Mouse (Mus musculus) urinary bladder, adult 2 months (tissue): ENCODE results near the gene Ccl8. TPM values are rescaled to one million over a fixed set of nuclear protein-coding genes. Genes with fewer than 3 reads are reported as not detected.

Experiments
- DNase-seq: peaks from one replicate; pipeline ENCODE4 v3.0.0; 2022; ENCODE audit warnings: low spot score
- polyA plus RNA-seq: library from polyadenylated mRNA; depleted of rRNA; stranded (reverse); fragments of >200 nt; gene quantifications from 2 replicates; pipeline ENCODE4 v1.2.3, GENCODE M21; 2012; rRNA removed

Ccl8 gene
- 42.3 and 62.3 TPM in 2 replicates for polyA plus RNA-seq

DNA sequence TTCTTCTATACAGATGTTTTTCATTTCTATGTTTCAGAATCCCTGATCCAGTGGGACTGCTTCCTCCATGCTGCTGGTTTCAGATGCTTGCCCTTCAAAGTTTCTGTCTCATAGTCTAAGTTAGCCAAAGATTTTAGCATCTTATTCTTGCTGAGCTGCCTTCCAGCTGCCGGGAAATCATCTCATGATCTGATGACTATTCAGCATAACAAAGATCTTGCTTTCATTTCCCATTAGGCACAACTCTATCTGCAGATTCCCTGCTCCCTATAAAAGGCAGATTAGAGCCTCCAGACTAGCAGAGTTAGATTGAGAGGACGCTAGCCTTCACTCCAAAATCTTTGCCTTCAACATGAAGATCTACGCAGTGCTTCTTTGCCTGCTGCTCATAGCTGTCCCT lies at the start of gene Ccl8:
TSS of gene Ccl8 (plus strand) at position 301 of the 400 bp plus-strand sequence.
- no peak for DNase-seq

- DNase-seq, result no peak
These were observed 47.9 kb upstream of the Ccl8 start for GRCm38 (mm10) chr11:82066953-82067571.

- DNase-seq, result no peak
These were observed 43.9 kb upstream of the Ccl8 start for GRCm38 (mm10) chr11:82071076-82071475.

DNA sequence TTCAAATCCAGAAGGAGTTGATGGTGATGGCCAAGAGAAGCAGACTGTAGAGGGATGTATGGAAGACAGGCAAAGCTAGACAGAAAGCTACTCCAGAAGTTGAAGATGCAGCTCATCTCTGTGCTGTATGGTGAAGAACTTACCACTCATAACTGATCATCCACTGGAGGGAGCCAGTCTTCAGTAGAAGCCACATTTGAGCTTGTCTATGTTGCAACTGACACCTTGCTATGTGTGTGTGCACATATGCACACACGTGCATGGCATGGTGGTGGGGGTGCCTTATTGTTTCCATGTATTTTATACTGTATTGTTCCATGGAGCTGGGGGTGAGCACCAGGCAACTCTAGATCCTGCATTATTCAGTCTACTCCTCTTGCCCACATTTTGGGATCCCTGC lies 42.6 kb upstream of the Ccl8 start:
- DNase-seq, result no peak

DNA sequence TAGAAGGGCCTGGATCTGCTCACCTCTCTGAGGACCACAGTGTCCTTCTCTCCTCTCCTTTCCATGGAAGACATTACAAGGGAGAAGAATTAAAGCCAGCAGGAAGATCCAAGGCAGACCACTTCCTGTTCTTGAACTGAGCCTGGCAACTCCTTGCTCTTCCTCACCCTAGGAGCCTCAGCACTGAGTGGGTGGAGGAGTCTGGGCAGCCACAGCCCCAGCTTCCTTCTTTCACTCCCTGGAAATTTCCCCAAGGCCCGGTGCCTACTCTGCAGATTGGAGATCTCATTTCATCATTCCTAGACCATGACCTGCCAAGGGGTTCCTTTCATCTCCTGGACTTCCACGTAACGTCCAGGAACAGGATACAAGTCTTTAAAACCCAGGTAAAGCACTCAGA lies 42.0 kb upstream of the Ccl8 start:
- DNase-seq, result no peak

GRCm38 (mm10) chr11:82073686-82074085 lies 41.3 kb upstream of the Ccl8 start:
- DNase-seq, result no peak

DNA sequence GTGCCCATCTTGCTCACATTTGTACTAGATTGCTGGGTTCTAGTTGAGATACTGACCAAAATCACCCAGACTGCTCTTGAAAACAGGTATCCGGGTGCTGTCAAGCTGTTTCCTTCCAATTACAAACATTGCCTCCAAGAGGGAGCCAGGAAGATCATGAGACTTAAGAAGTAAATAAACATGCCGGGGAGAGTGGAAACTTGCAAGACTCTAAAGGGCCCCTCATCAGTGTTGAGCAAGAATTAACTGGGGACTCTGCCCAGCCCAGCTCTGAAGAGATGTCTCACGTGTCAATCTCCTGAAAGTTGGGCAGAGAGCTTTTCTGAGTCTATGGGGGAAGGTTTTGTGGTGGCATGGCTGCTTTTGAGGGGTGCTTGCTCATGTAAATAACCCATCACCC lies 38.0 kb upstream of the Ccl8 start:
- no peak for DNase-seq

DNA sequence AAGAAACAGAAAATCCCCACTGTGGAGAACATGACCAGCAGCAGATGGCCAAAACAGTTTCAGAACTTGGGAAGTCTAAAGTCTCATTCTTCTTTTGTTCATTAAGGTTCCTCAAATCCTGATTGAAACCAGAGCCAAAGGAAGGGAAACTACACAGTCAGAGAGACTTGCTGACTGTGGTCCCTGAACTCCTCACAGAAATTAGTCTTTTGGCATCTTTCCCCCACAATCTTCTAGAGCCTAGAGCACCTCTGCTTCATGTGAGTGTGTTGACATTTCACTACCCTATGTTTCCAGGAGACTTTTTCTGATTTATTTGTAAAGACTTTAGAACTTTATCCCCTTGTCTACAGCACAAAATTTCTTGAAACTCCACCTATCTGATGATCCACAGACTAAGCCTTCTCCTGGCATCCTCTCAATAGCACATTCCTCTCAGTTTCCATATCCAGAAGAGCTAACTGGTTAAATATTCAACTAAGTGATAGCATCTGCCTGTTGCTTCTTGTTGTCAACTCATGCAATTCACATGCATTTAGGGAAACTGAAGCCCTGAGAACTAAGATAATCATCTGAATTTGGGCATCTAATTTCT lies 36.8 kb upstream of the Ccl8 start:
- DNase-seq, result no peak

DNA sequence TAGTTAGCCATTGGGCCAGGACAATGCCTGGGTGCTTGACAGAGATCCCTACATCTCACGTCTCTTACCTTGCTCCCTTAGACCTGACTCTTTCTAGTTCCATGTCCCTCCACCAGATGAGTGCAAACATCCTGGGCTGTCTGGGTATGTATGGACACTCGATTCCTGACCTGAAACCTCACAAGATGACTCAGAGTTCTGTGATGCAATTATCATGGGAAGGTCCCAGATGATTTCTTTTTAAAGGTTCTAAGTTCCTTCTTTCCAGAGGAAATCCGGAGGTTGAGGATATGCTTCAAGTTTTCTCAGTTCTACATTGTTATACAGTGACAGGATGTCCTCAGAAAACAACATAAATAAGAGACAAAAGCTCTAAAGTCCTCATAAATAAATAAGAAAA lies 34.1 kb upstream of the Ccl8 start:
- no peak for DNase-seq

DNA sequence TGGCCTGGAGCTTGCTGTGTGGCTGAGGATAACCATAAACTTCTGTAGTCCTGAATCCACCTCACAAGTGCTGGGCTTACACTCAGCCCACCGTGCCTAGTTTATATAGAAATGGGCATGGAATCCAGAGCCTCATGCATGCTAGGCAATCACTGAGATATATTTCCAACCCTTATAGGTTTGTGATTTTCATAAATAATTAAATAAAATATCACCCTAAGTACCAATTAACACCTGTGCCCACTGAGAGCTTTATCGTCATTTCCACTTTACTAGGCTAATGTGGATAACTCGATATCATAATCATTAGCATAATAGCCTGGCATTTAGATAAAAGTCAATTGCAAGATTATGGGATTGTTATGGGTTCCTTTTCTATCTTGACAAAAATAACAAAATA lies 30.6 kb upstream of the Ccl8 start:
- no peak for DNase-seq

DNA sequence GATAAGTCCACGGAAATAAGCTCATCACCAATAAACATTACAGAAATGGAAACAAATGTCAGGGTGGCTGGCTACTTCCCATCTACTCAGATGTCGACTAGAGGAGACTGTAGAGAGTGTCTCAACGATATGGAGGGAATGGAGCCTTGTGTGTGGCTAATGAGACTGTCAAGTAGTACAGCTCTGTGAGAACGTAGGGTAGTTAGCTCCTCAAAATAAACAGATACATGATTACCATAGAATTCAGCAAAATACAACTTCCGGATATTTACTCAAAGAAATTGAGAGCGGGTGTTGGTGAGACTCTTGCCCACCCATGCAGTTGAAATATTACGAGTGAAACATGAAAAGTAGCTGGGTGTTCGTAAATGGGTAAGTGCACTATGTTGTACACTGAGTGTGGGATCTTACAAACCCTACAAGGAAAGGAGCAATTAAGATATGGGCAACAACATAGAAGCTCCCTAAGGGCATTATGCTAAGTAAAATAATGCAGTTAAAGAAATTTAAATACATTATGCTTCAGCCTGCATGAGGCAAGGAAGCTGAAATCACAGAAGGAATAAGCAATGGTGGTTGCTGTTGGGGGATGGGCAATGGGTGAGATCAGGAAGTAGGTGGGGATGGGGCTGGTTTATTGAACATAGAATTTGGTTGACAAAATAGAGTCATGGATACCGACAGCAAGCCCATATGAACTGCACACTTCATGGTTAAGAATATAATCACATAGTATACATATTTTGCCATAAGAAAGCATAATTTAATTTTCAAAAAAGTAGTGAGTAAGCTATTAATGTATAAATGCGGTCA lies 15.3 kb upstream of the Ccl8 start:
- no peak for DNase-seq

GRCm38 (mm10) chr11:82101087-82101486 lies 13.9 kb upstream of the Ccl8 start:
- DNase-seq, result no peak

- no peak for DNase-seq
These were observed 13.5 kb upstream of the Ccl8 start, which contains the start of gene Ccl12 for GRCm38 (mm10) chr11:82101529-82101928. Gene Ccl12 (plus strand): TSS chr11:82101845.

DNA sequence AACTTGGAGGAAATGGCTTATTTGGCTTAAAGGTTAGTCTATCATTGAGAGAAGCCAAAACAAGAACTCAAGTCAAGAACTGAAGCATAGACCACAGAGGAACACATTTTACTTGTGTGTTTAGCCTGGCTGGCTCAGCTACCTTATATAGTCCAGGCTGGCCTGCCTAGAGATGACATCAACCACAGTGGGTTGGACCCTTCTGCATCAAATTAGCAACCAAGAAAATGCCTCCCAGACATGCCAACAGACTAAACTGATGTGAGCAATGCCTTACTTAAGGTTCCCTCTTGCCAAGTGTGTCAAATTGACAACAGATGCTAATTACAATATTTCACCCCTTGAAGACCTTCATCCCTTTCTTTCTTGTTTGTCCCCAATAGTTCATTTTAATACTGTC lies 5.4 kb upstream of the Ccl8 start:
- no peak for DNase-seq

- no peak for DNase-seq
These were observed 4.4 kb upstream of the Ccl8 start for GRCm38 (mm10) chr11:82110372-82111248.

GRCm38 (mm10) chr11:82116041-82116440 lies 1.1 kb downstream of the Ccl8 start:
- DNase-seq, result no peak

DNA sequence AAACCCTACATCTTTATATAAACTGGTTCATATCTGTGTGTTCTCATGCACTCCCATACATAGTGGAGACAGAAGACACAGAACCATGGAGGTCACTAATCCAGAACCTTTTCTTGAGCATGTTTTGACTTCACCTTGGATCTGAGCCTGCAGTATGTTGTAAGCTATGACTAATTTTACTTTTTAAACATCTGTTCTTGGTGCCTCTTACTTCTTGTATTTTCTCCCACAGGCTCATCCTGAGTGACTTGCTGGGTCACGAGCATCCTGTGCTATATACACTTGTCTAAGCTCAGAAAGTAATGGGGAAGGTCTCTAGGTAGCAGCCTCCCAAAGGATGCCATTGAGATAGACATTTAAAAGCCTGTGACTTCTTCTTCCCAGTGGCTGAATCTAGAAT lies 18.0 kb downstream of the Ccl8 start:
- no peak for DNase-seq

- no peak for DNase-seq
These were observed 21.2 kb downstream of the Ccl8 start for GRCm38 (mm10) chr11:82136196-82136595.

- no peak for DNase-seq
These were observed 24.6 kb downstream of the Ccl8 start for GRCm38 (mm10) chr11:82139492-82140094.

DNA sequence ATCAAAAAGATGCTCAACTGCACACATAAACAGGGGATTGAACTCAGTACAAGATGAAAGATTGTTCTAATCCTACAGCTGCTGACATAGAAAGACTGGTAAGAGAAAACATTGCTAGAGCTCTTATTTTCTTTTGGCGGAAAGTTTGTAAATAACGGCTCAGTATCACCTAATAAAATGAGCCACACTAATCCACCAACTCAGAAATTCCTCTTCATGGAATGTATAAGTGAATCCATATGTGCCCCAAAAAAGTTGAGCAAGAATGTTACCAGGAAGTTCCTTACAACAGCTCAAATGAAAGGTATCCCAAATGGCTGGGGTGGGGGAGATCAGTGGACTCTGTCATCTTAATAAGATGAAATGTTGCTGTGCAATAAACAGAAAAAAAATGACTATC lies 44.1 kb downstream of the Ccl8 start:
- no peak for DNase-seq

- no peak for DNase-seq
These were observed 48.3 kb downstream of the Ccl8 start for GRCm38 (mm10) chr11:82163285-82163684.
